Mouse (Mus musculus): ENCODE measurements around the gene Dynlrb1. TPM values are rescaled to one million over a fixed set of nuclear protein-coding genes. Genes with fewer than 3 reads are reported as not detected.

The Dynlrb1 gene
- polyA plus RNA-seq, 1 experiment from 2014 or later, result 443 TPM

DNA sequence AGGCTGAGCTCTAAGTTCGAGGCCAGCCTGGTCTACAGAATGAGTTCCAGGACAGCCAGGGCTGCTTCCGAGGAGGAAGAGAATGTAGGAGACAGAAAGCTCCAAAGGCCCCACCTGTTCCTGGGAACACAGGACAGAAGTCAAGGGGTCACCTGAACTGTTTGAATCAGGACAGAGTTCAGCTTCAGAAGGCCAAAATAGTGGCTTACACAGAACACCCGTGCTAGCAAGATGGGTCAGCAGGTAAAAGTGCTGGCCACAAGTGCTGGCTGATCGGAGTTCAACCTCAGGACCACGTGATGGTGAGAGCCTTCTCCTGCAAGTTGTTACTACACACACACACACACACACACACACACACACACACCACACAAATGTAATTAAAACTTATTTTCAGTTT lies 30.6 kb downstream of the Dynlrb1 start:
- Histone ChIP-seq H3K4me3 (no peak overlapping the region), H3K27me3 (replicated peaks; ENCODE audit: low read depth, poor library complexity, severe bottlenecking) (no peaks in the 10 kb centered on the region), H3K27ac (replicated peaks) (no peak overlapping the region), H3K9me3 (no peaks in the 10 kb centered on the region), H3K4me1 (no peaks in the 10 kb centered on the region), H3K36me3 (replicated peaks) (no peaks in the 10 kb centered on the region)
- 83% methylated on average over 5 of the region's 5 CpGs for WGBS
- no peak for DNase-seq (ENCODE audit: low spot score)

- Histone ChIP-seq H3K27me3 (replicated peaks; ENCODE audit: low read depth, poor library complexity, severe bottlenecking) (no peaks in the 10 kb centered on the region), H3K4me1 (peaks cover 11% of the 10 kb centered on the region), H3K36me3 (replicated peaks) (no peaks in the 10 kb centered on the region), H3K4me3 (no peak overlapping the region), H3K9me3 (no peaks in the 10 kb centered on the region), H3K27ac (replicated peaks) (no peak overlapping the region)
- WGBS, result 83% methylated on average over 6 of the region's 6 CpGs
- peak; percentile 19 for DNase-seq (ENCODE audit: low spot score)
These were observed 35.6 kb downstream of the Dynlrb1 start for GRCm38 (mm10) chr2:155271957-155272356.

- peak; percentile 14 for DNase-seq (ENCODE audit: low spot score)
- no peaks in the 10 kb centered on the region for H3K9me3 ChIP-seq
- H3K4me1 ChIP-seq, result peaks cover 17% of the 10 kb centered on the region
- no peak overlapping the region for H3K27ac ChIP-seq (replicated peaks)
- no peak overlapping the region for H3K4me3 ChIP-seq
- WGBS, result 75% methylated on average over 10 of the region's 10 CpGs
- peaks cover 4% of the 10 kb centered on the region for H3K36me3 ChIP-seq (replicated peaks)
- H3K27me3 ChIP-seq (replicated peaks; ENCODE audit: low read depth, poor library complexity, severe bottlenecking), result no peaks in the 10 kb centered on the region
These were observed 36.2 kb downstream of the Dynlrb1 start for GRCm38 (mm10) chr2:155272396-155273170.

- Histone ChIP-seq H3K27ac (replicated peaks) (no peak overlapping the region), H3K4me1 (peaks cover 20% of the 10 kb centered on the region), H3K4me3 (no peak overlapping the region), H3K36me3 (replicated peaks) (peaks cover 14% of the 10 kb centered on the region), H3K27me3 (replicated peaks; ENCODE audit: low read depth, poor library complexity, severe bottlenecking) (no peaks in the 10 kb centered on the region), H3K9me3 (no peaks in the 10 kb centered on the region)
- 86% methylated on average over 8 of the region's 8 CpGs for WGBS
- no peak for DNase-seq (ENCODE audit: low spot score)
These were observed 37.3 kb downstream of the Dynlrb1 start for GRCm38 (mm10) chr2:155273603-155274002.

DNA sequence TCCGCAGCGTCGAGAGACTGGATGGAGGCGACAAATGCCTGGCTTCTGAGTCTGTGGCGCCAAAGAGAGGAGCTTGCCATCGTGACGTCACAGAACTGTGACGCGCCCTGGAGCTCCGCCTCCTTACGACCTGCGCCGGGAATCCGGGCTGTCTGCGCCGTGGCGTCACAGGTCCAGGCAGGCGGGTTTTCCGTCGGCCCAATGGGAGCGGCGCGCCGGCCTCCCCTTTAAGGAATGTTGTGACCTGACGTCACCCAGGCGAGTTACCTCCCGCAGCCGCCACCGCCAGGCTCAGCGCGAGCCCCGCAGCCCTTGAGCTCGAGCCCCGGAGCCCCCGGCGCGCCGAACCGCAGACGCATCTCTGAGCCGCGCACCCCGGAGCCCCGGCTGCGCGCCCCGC lies 39.9 kb downstream of the Dynlrb1 start, which contains the start of gene Map1lc3a:
Gene Map1lc3a (plus strand): TSS at position 103 of the 400 bp plus-strand sequence.
- Histone ChIP-seq H3K27me3 (replicated peaks; ENCODE audit: low read depth, poor library complexity, severe bottlenecking) (no peaks in the 10 kb centered on the region), H3K9me3 (no peaks in the 10 kb centered on the region), H3K27ac (replicated peaks) (peak within 1 kb of the TSS; percentile 90), H3K4me3 (peak within 1 kb of the TSS; percentile 97), H3K36me3 (replicated peaks) (peaks cover 35% of the 10 kb centered on the region), H3K4me1 (peaks cover 20% of the 10 kb centered on the region)
- WGBS, result 2% methylated on average over 47 of the region's 47 CpGs
- peak; percentile 96 for DNase-seq (ENCODE audit: low spot score)

GRCm38 (mm10) chr2:155276621-155277175 lies 40.4 kb downstream of the Dynlrb1 start:
- under 1% methylated on average over 49 of the region's 49 CpGs for WGBS
- no peak for DNase-seq (ENCODE audit: low spot score)
- no peaks in the 10 kb centered on the region for H3K27me3 ChIP-seq (replicated peaks; ENCODE audit: low read depth, poor library complexity, severe bottlenecking)
- peak overlapping the region; percentile 97 for H3K4me3 ChIP-seq
- H3K27ac ChIP-seq (replicated peaks), result peak overlapping the region; percentile 90
- peaks cover 40% of the 10 kb centered on the region for H3K36me3 ChIP-seq (replicated peaks)
- H3K4me1 ChIP-seq, result peaks cover 20% of the 10 kb centered on the region
- H3K9me3 ChIP-seq, result no peaks in the 10 kb centered on the region

GRCm38 (mm10) chr2:155277721-155278120 lies 41.4 kb downstream of the Dynlrb1 start:
- peak overlapping the region; percentile 97 for H3K4me3 ChIP-seq
- WGBS, result 85% methylated on average over 2 of the region's 2 CpGs
- H3K4me1 ChIP-seq, result peaks cover 20% of the 10 kb centered on the region

GRCm38 (mm10) chr2:155278361-155278760 lies 42.0 kb downstream of the Dynlrb1 start:
- peaks cover 52% of the 10 kb centered on the region for H3K36me3 ChIP-seq (replicated peaks)

More at GRCm38 (mm10) chr2:155277721-155278120, 41.4 kb downstream of the Dynlrb1 start:
- H3K27ac ChIP-seq (replicated peaks), result no peak overlapping the region
- H3K9me3 ChIP-seq, result no peaks in the 10 kb centered on the region
- no peak for DNase-seq (ENCODE audit: low spot score)
- H3K27me3 ChIP-seq (replicated peaks; ENCODE audit: low read depth, poor library complexity, severe bottlenecking), result no peaks in the 10 kb centered on the region
- H3K36me3 ChIP-seq (replicated peaks), result peaks cover 45% of the 10 kb centered on the region

GRCm38 (mm10) chr2:155279163-155279562 lies 42.8 kb downstream of the Dynlrb1 start:
- Histone ChIP-seq H3K4me1 (peaks cover 20% of the 10 kb centered on the region), H3K36me3 (replicated peaks) (peaks cover 60% of the 10 kb centered on the region), H3K4me3 (no peak overlapping the region), H3K27me3 (replicated peaks; ENCODE audit: low read depth, poor library complexity, severe bottlenecking) (no peaks in the 10 kb centered on the region), H3K9me3 (no peaks in the 10 kb centered on the region), H3K27ac (replicated peaks) (no peak overlapping the region)
- DNase-seq (ENCODE audit: low spot score), result no peak
- 92% methylated on average over 4 of the region's 4 CpGs for WGBS

More at GRCm38 (mm10) chr2:155278361-155278760, 42.0 kb downstream of the Dynlrb1 start:
- H3K4me3 ChIP-seq, result no peak overlapping the region
- H3K27me3 ChIP-seq (replicated peaks; ENCODE audit: low read depth, poor library complexity, severe bottlenecking), result no peaks in the 10 kb centered on the region
- 88% methylated on average over 7 of the region's 7 CpGs for WGBS
- no peaks in the 10 kb centered on the region for H3K9me3 ChIP-seq
- no peak overlapping the region for H3K27ac ChIP-seq (replicated peaks)
- peaks cover 20% of the 10 kb centered on the region for H3K4me1 ChIP-seq
- no peak for DNase-seq (ENCODE audit: low spot score)

DNA sequence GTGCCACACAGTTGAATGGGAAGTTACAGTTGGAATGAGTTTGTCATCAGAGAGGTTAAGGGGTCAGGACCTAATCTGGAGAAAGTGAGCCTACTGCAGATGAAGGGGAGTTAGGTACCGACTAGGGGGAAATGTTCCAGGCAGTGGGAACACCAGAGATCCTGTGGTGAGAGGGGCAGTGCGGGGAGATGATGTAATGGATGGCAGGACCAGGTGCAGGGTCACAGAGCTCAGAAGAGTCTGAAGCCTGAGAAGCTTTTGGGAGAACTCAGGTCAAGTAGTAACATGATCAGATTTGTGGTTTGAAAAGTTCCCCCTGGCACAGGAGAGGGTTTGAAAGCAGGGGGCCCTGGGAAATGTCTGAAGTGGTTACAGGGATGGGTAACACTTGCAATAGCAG lies 43.8 kb downstream of the Dynlrb1 start:
- no peak overlapping the region for H3K4me3 ChIP-seq
- H3K27ac ChIP-seq (replicated peaks), result no peak overlapping the region
- 71% methylated on average over 2 of the region's 2 CpGs for WGBS
- DNase-seq (ENCODE audit: low spot score), result no peak
- H3K9me3 ChIP-seq, result no peaks in the 10 kb centered on the region
- peaks cover 20% of the 10 kb centered on the region for H3K4me1 ChIP-seq
- peaks cover 69% of the 10 kb centered on the region for H3K36me3 ChIP-seq (replicated peaks)
- no peaks in the 10 kb centered on the region for H3K27me3 ChIP-seq (replicated peaks; ENCODE audit: low read depth, poor library complexity, severe bottlenecking)

DNA sequence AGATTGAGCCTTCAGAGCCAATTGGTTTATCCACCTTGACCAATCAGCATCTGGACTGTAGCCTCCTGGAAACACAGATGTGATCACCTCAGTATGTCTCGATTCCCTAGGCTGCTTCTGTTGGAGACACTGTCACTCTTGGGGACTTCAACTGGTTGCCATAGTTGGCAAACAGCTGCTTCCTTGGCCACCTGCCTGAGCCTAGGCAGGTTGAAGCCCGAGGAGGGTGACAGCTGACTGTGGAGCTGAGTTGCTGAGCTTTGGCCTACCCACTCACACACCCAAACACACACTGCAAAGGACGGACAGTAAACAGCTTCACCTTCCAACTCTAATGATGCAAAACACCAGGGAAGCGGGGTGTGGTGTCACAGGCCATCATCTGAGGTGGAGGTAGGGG lies 47.5 kb downstream of the Dynlrb1 start:
- 87% methylated on average over 4 of the region's 4 CpGs for WGBS
- Histone ChIP-seq H3K9me3 (no peaks in the 10 kb centered on the region), H3K36me3 (replicated peaks) (peaks cover 76% of the 10 kb centered on the region), H3K27me3 (replicated peaks; ENCODE audit: low read depth, poor library complexity, severe bottlenecking) (no peaks in the 10 kb centered on the region), H3K27ac (replicated peaks) (no peak overlapping the region), H3K4me1 (no peaks in the 10 kb centered on the region), H3K4me3 (no peak overlapping the region)
- no peak for DNase-seq (ENCODE audit: low spot score)

GRCm38 (mm10) chr2:155284647-155285046 lies 48.3 kb downstream of the Dynlrb1 start:
- 79% methylated on average over 7 of the region's 7 CpGs for WGBS

DNA sequence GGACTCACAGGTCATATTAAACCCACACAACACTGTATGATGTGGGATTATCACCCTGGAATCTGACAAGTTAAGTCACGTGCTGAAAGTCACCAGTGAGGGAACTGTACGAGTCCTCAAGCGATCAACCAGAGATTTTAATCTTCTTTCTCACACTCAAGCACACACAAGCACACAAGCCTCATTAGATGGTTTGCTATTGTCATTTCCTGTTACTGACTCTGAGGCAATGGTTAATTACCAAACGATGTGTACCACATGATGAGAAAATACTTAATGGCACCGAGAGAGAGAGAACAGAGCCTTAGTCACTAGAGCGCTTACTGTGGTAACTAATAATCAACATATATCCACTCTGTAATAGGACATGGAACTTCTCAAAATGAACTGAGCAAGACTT lies 49.4 kb downstream of the Dynlrb1 start:
- DNase-seq (ENCODE audit: low spot score), result no peak
- H3K9me3 ChIP-seq, result no peaks in the 10 kb centered on the region
- WGBS, result 92% methylated on average over 6 of the region's 6 CpGs
- H3K27me3 ChIP-seq (replicated peaks; ENCODE audit: low read depth, poor library complexity, severe bottlenecking), result no peaks in the 10 kb centered on the region
- H3K4me3 ChIP-seq, result no peak overlapping the region
- no peaks in the 10 kb centered on the region for H3K4me1 ChIP-seq
- peaks cover 79% of the 10 kb centered on the region for H3K36me3 ChIP-seq (replicated peaks)
- no peak overlapping the region for H3K27ac ChIP-seq (replicated peaks)

More at GRCm38 (mm10) chr2:155284647-155285046, 48.3 kb downstream of the Dynlrb1 start:
- Histone ChIP-seq H3K27me3 (replicated peaks; ENCODE audit: low read depth, poor library complexity, severe bottlenecking) (no peaks in the 10 kb centered on the region), H3K36me3 (replicated peaks) (peaks cover 76% of the 10 kb centered on the region), H3K9me3 (no peaks in the 10 kb centered on the region), H3K4me3 (no peak overlapping the region), H3K4me1 (no peaks in the 10 kb centered on the region), H3K27ac (replicated peaks) (no peak overlapping the region)
- no peak for DNase-seq (ENCODE audit: low spot score)
